Comparison of ENCODE assay signal across 8 mouse cellular contexts in genomic region chrX:163908337-163909250, GRCm38 (mm10). TPM values are rescaled to one million over a fixed set of nuclear protein-coding genes. Genes with fewer than 3 reads are reported as not detected.
DNase-seq lines count a peak whose midpoint lies in the region; ATAC-seq lines count a peak whose summit lies in the region.

Gene Ap1s2 (plus strand): TSS chrX:163909017.

- ATAC-seq in hindbrain, embryonic 11.5 days (ENCODE audit: low FRiP score), result peak; percentile 99

- no peaks in the 10 kb centered on the region for H3K27me3 ChIP-seq in hindbrain, embryonic 11.5 days (ENCODE audit: control insufficient read depth, insufficient read depth, low read length)

- H3K4me2 ChIP-seq in hindbrain, embryonic 11.5 days (replicated peaks; ENCODE audit: low read depth, low read length), result peak within 1 kb of the TSS; percentile 40

- H3K4me3 ChIP-seq in hindbrain, embryonic 11.5 days (ENCODE audit: low read depth, low read length), result peak within 1 kb of the TSS; percentile 61

- peak; percentile 96 for DNase-seq in Muller cell, postnatal 12 days (ENCODE audit: inconsistent ontology term)
- peak; percentile 97 for DNase-seq in cerebellum, adult 9-11 months
- DNase-seq in frontal cortex, adult 2 months (ENCODE audit: extremely low spot score in 1 of 2, low spot score in 1 of 2), result peak; percentile 89 to 92
- peak; percentile 90 for DNase-seq in hindbrain, embryonic 11.5 days (ENCODE audit: low spot score)
- DNase-seq in layer of hippocampus, postnatal 10 days (ENCODE audit: low spot score in 2 of 2), result peak; percentile 85 to 91
- peak; percentile 96 for DNase-seq in lung, postnatal 10 days
- DNase-seq in ovary, postnatal 36 days (ENCODE audit: low spot score), result peak; percentile 92
- DNase-seq in thymus, postnatal 25 days, result peak; percentile 93

- 17% methylated on average over 66 of the region's 80 CpGs for WGBS in hindbrain, embryonic 11.5 days

- peak within 1 kb of the TSS; percentile 66 for H3K9ac ChIP-seq in hindbrain, embryonic 11.5 days (ENCODE audit: low read depth, low read length)

- H3K27ac ChIP-seq in hindbrain, embryonic 11.5 days (ENCODE audit: low read depth, low read length), result peak within 1 kb of the TSS; percentile 87

- H3K9me3 ChIP-seq in hindbrain, embryonic 11.5 days (ENCODE audit: control insufficient read depth, low read length), result no peaks in the 10 kb centered on the region

- H3K4me1 ChIP-seq in hindbrain, embryonic 11.5 days (replicated peaks; ENCODE audit: control insufficient read depth, insufficient read depth, low read length), result no peaks in the 10 kb centered on the region

- H3K36me3 ChIP-seq in hindbrain, embryonic 11.5 days (ENCODE audit: control insufficient read depth, insufficient read depth, low read length), result no peaks in the 10 kb centered on the region

RNA-seq across cellular contexts. Expression of gene Ap1s2, which starts in this region (rescaled TPM):
- 52.7 and 54.2 TPM in 2 replicates for polyA plus RNA-seq in frontal cortex, adult 2 months (2012; rRNA removed)
- 52.4 and 56.3 TPM in 2 replicates for polyA plus RNA-seq in hindbrain, embryonic 11.5 days (2014; fragmentation: Nextera tagmentation; extraction: Ambion mirVana)
- total RNA-seq in layer of hippocampus, postnatal 10 days (2021), result 10 to 100 TPM; 39.7 to 48.1 TPM

Comparison
In these comparisons a context has a peak if more than half of its experiments do, and no peak if none do; other contexts are left out.
1. Peak in every context shown above with its lines: DNase-seq, ATAC-seq, H3K4me3 ChIP-seq and H3K27ac ChIP-seq.